Mouse (Mus musculus): ENCODE measurements around the gene Carmil2.

GRCm38 (mm10) chr8:105732186-105732585 lies 46.1 kb downstream of the Carmil2 start:
- TF ChIP-seq CTCF (IDR thresholded peaks at IDR 0.05; ENCODE audit: low read depth): no peak
- no peak for TF ChIP-seq EP300 (optimal IDR thresholded peaks at IDR 0.05)
